Mouse (Mus musculus): ENCODE data around the gene Atf6b.

Atf6b gene

GRCm38 (mm10) chr17:34626773-34627092 lies 20.2 kb upstream of the Atf6b start:
- DNase-seq (ENCODE audit: low spot score in 2 of 2) = peak in 1 of 2 experiments; percentile 64

GRCm38 (mm10) chr17:34627093-34627942 lies 19.6 kb upstream of the Atf6b start:
- DNase-seq (ENCODE audit: low spot score in 2 of 2) = peak; percentile 94

GRCm38 (mm10) chr17:34627943-34628643 lies 18.9 kb upstream of the Atf6b start, which contains the start of gene Ppt2:
TSS of gene Ppt2 (minus strand) at chr17:34628510.
- DNase-seq (ENCODE audit: low spot score in 2 of 2) = peak in 1 of 2 experiments; percentile 66

GRCm38 (mm10) chr17:34628644-34628967 lies 18.3 kb upstream of the Atf6b start:
- DNase-seq (ENCODE audit: low spot score in 2 of 2) = no peak

- DNase-seq (ENCODE audit: low spot score in 2 of 2) = peak; percentile 86 to 92
Measured at GRCm38 (mm10) chr17:34629221-34629751, 17.7 kb upstream of the Atf6b start, which contains the start of gene Prrt1. TSS of gene Prrt1 (plus strand) at chr17:34629533.

GRCm38 (mm10) chr17:34629796-34630603 lies 16.9 kb upstream of the Atf6b start:
- no peak for DNase-seq (ENCODE audit: low spot score in 2 of 2)

GRCm38 (mm10) chr17:34630761-34631301 lies 16.1 kb upstream of the Atf6b start:
- DNase-seq (ENCODE audit: low spot score in 2 of 2) = peak in 1 of 2 experiments; percentile 64

GRCm38 (mm10) chr17:34631647-34632046 lies 15.3 kb upstream of the Atf6b start:
- no peak for DNase-seq (ENCODE audit: low spot score in 2 of 2)

- peak; percentile 88 to 89 for DNase-seq (ENCODE audit: low spot score in 2 of 2)
Measured at GRCm38 (mm10) chr17:34632261-34632691, 14.7 kb upstream of the Atf6b start.

GRCm38 (mm10) chr17:34635671-34636070 lies 11.3 kb upstream of the Atf6b start:
- DNase-seq (ENCODE audit: low spot score in 2 of 2) = no peak

- DNase-seq (ENCODE audit: low spot score in 2 of 2) = no peak
Measured at GRCm38 (mm10) chr17:34637459-34637858, 9.5 kb upstream of the Atf6b start.

- no peak for DNase-seq (ENCODE audit: low spot score in 2 of 2)
Measured at GRCm38 (mm10) chr17:34639461-34640255, 7.3 kb upstream of the Atf6b start.

- peak; percentile 53 to 64 for DNase-seq (ENCODE audit: low spot score in 2 of 2)
Measured at GRCm38 (mm10) chr17:34640778-34641601, 6.0 kb upstream of the Atf6b start.

GRCm38 (mm10) chr17:34641945-34642344 lies 5.0 kb upstream of the Atf6b start:
- DNase-seq (ENCODE audit: low spot score in 2 of 2) = no peak

- no peak for DNase-seq (ENCODE audit: low spot score in 2 of 2)
Measured at GRCm38 (mm10) chr17:34643379-34643778, 3.6 kb upstream of the Atf6b start.

- DNase-seq (ENCODE audit: low spot score in 2 of 2) = peak in 1 of 2 experiments; percentile 39
Measured at GRCm38 (mm10) chr17:34643944-34644343, 3.0 kb upstream of the Atf6b start.

GRCm38 (mm10) chr17:34644608-34645007 lies 2.3 kb upstream of the Atf6b start, which contains the start of gene Fkbpl:
TSS of gene Fkbpl (plus strand) at chr17:34644764.
- DNase-seq (ENCODE audit: low spot score in 2 of 2) = peak; percentile 98

GRCm38 (mm10) chr17:34645256-34645829 lies 1.6 kb upstream of the Atf6b start:
- no peak for DNase-seq (ENCODE audit: low spot score in 2 of 2)

- DNase-seq (ENCODE audit: low spot score in 2 of 2) = peak in 1 of 2 experiments; percentile 56
Measured at GRCm38 (mm10) chr17:34645831-34646511, 975 bp upstream of the Atf6b start.
